Mouse (Mus musculus) olfactory bulb, adult 2 months (tissue): ENCODE results near the gene Ldhb. TPM values are rescaled to one million over a fixed set of nuclear protein-coding genes. Genes with fewer than 3 reads are reported as not detected.
A peak's percentile ranks its signal among the peaks of the same experiment; 100 is the strongest.
"Not testable (repeated sequence)": the region's sequence is repeated elsewhere in the genome, so short reads cannot be mapped to it uniquely, and the experiment has no call there.

Experiments used
- H3K27ac ChIP-seq: fragments of 200-500 bp; 2 replicates; pipeline ENCODE4 v1.5.1; 2012; ENCODE audit warnings: low read depth, low read length; ENCODE audit not compliant: insufficient read depth
- H3K4me1 ChIP-seq: fragments of 200-500 bp; 2 replicates; pipeline ENCODE4 v1.6.1; 2012; ENCODE audit warnings: low read length; ENCODE audit not compliant: control insufficient read depth, insufficient read depth
- H3K4me3 ChIP-seq: fragments of 200-500 bp; 2 replicates; pipeline ENCODE4 v1.5.1; 2012; ENCODE audit warnings: mild to moderate bottlenecking, low read depth, low read length, moderate library complexity; ENCODE audit not compliant: insufficient read depth
- CTCF ChIP-seq: fragments of 200-500 bp; IDR thresholded peaks from 2 replicates; pipeline ENCODE4 v1.5.1; 2012; ENCODE audit warnings: low read depth, mild to moderate bottlenecking, low read length, moderate library complexity; ENCODE audit not compliant: insufficient read depth
- POLR2A ChIP-seq: fragments of 200-500 bp; IDR thresholded peaks from 2 replicates; pipeline ENCODE4 v1.6.1; 2012; ENCODE audit warnings: mild to moderate bottlenecking, low read depth, low read length, moderate library complexity; ENCODE audit not compliant: insufficient read depth
- WGBS: fragments of 180-500 bp; shearing (Covaris S2); methylation state at CpG from one replicate; pipeline ENCODE4 v1.1.7; 2018; 5-methylcytosine and 5-hydroxymethylcytosine counted together
- polyA plus RNA-seq: library from polyadenylated mRNA; stranded (reverse); fragments of >200 nt; gene quantifications from 2 replicates; pipeline ENCODE4 v1.2.4, GENCODE M21; 2012; ENCODE audit warnings: low replicate concordance; ENCODE audit not compliant: missing spikeins, insufficient read depth, insufficient read length

Ldhb gene
- polyA plus RNA-seq, 1 experiment = 432 TPM

- no peak overlapping the region for H3K4me3 ChIP-seq
- H3K27ac ChIP-seq = no peak overlapping the region
- TF ChIP-seq CTCF (no peak), POLR2A (no peak)
- peaks cover 10% of the 10 kb centered on the region; the same call in 1 of the 2 replicates for H3K4me1 ChIP-seq
- 73% methylated on average over 10 of the region's 10 CpGs for WGBS
Observed at GRCm38 (mm10) chr6:142502519-142503125, 5.1 kb downstream of the Ldhb start.

GRCm38 (mm10) chr6:142490114-142490513, 17.6 kb downstream of the Ldhb start:
- not testable (repeated sequence) for H3K4me3 ChIP-seq, H3K4me1 ChIP-seq, H3K27ac ChIP-seq
- 94% methylated on average over 6 of the region's 6 CpGs for WGBS

- no peak overlapping the region for H3K4me3 ChIP-seq
- peaks cover 9% of the 10 kb centered on the region for H3K4me1 ChIP-seq
- 50% methylated on average over 9 of the region's 9 CpGs for WGBS
- TF ChIP-seq POLR2A (no peak), CTCF (no peak)
- peak overlapping the region; percentile 8; the same call in 1 of the 2 replicates for H3K27ac ChIP-seq
Observed at GRCm38 (mm10) chr6:142487638-142488037, 20.1 kb downstream of the Ldhb start.

- Histone ChIP-seq H3K27ac (no peak overlapping the region), H3K4me1 (peaks cover 9% of the 10 kb centered on the region), H3K4me3 (no peak overlapping the region)
- TF ChIP-seq POLR2A (no peak), CTCF (no peak)
- WGBS = 53% methylated on average over 4 of the region's 4 CpGs
Observed at GRCm38 (mm10) chr6:142485478-142486123, 22.2 kb downstream of the Ldhb start.

- TF ChIP-seq CTCF = no peak
- no peak for TF ChIP-seq POLR2A
- Histone ChIP-seq H3K27ac (no peak overlapping the region), H3K4me1 (no peaks in the 10 kb centered on the region), H3K4me3 (no peak overlapping the region)
- WGBS = 75% methylated on average over 7 of the region's 7 CpGs
Observed at GRCm38 (mm10) chr6:142477239-142477638, 30.5 kb downstream of the Ldhb start.

GRCm38 (mm10) chr6:142472801-142473203, 35.0 kb downstream of the Ldhb start, which contains the start of gene Gys2:
TSS of gene Gys2 (minus strand) at chr6:142473109.
- 74% methylated on average over 4 of the region's 4 CpGs for WGBS
- Histone ChIP-seq H3K27ac (no peak within 1 kb of the TSS), H3K4me3 (no peak within 1 kb of the TSS), H3K4me1 (no peaks in the 10 kb centered on the region)
- no peak for TF ChIP-seq POLR2A
- no peak for TF ChIP-seq CTCF

GRCm38 (mm10) chr6:142471141-142471540, 36.6 kb downstream of the Ldhb start:
- H3K27ac ChIP-seq = no peak overlapping the region
- H3K4me1 ChIP-seq = no peaks in the 10 kb centered on the region
- WGBS = 91% methylated on average over 8 of the region's 8 CpGs
- TF ChIP-seq CTCF (no peak), POLR2A (no peak)
- no peak overlapping the region for H3K4me3 ChIP-seq

GRCm38 (mm10) chr6:142469602-142470001, 38.2 kb downstream of the Ldhb start:
- no peak overlapping the region for H3K27ac ChIP-seq
- 53% methylated on average over 4 of the region's 4 CpGs for WGBS
- no peaks in the 10 kb centered on the region for H3K4me1 ChIP-seq
- no peak overlapping the region for H3K4me3 ChIP-seq
- TF ChIP-seq POLR2A = no peak
- TF ChIP-seq CTCF = no peak

- Histone ChIP-seq H3K4me3 (no peak overlapping the region), H3K4me1 (no peaks in the 10 kb centered on the region), H3K27ac (no peak overlapping the region)
- WGBS = 83% methylated on average over 6 of the region's 6 CpGs
- TF ChIP-seq POLR2A (no peak), CTCF (no peak)
Observed at GRCm38 (mm10) chr6:142462194-142462593, 45.6 kb downstream of the Ldhb start.

GRCm38 (mm10) chr6:142459017-142459678, 48.6 kb downstream of the Ldhb start:
- WGBS = 67% methylated on average over 14 of the region's 14 CpGs
- H3K4me1 ChIP-seq = peaks cover 6% of the 10 kb centered on the region
- no peak overlapping the region for H3K27ac ChIP-seq
- TF ChIP-seq POLR2A (no peak), CTCF (no peak)
- no peak overlapping the region for H3K4me3 ChIP-seq
